Mouse (Mus musculus): Measurements from ENCODE around the gene Mif4gd. TPM values are rescaled to one million over a fixed set of nuclear protein-coding genes. Genes with fewer than 3 reads are reported as not detected.

Gene Mif4gd
- total and polyA plus RNA-seq, 3 experiments, result 143 to 177 (median 174) TPM

- Histone ChIP-seq H3K9me3 (replicated peaks; ENCODE audit: low read length) (no peaks in the 10 kb centered on the region), H3K79me2 (replicated peaks; ENCODE audit: control insufficient read depth, extremely low read depth, insufficient read depth, poor library complexity, severe bottlenecking) (peaks cover 43% of the 10 kb centered on the region), H3K4me1 (ENCODE audit: control insufficient read depth in 1 of 2, insufficient read depth in 2 of 2) (peaks cover 31 to 54% of the 10 kb centered on the region in 2 experiments), H3K4me2 (ENCODE audit: insufficient read depth, low read depth, poor library complexity, severe bottlenecking) (peak overlapping the region; percentile 58), H3K27ac (ENCODE audit: insufficient read depth, low read depth) (peak overlapping the region; percentile 65), H3K4me3 (replicated peaks in 1 of 3; ENCODE audit: low read depth in 2 of 3, low read length in 2 of 3, poor library complexity in 1 of 3) (peak overlapping the region; percentile 40 to 78 (median 58)), H3K9ac (ENCODE audit: insufficient read depth, low read depth) (peak overlapping the region; percentile 63), H3K36me3 (replicated peaks in 1 of 2; ENCODE audit: control insufficient read depth in 1 of 2, insufficient read depth in 1 of 2, low read length in 1 of 2) (peaks cover 17 to 26% of the 10 kb centered on the region in 2 experiments), H3K27me3 (replicated peaks) (no peaks in the 10 kb centered on the region)
- dilution Hi-C loops (cut with MboI; ENCODE audit: extremely low pct_ligation_motif_present, extremely low pct_unique_long_range_greater_than_20kb, low sequenced_read_pairs) (no loop called here), in situ Hi-C loops (cut with MboI; ENCODE audit: low pct_ligation_motif_present, low pct_unique_long_range_greater_than_20kb, low sequenced_read_pairs) (loop anchor here (25.0 kb wide), 1 partner anchor 784 kb away; the partner anchor contains the start of gene Rnf157)
- TF ChIP-seq MXI1 (IDR thresholded peaks at IDR 0.05; ENCODE audit: low read depth, low read length), result no peak
- TF ChIP-seq POLR2AphosphoS2 (IDR thresholded peaks at IDR 0.05; ENCODE audit: low read depth, low read length), result no peak
- no peak for TF ChIP-seq RAD21 (IDR thresholded peaks at IDR 0.05; ENCODE audit: low read depth, low read length)
- no peak for TF ChIP-seq CTCF (conservative IDR thresholded peaks at IDR 0.05 in 1 of 2, IDR thresholded peaks at IDR 0.05 in 1 of 2; ENCODE audit: low read depth in 2 of 2, low read length in 2 of 2)
- TF ChIP-seq CHD1 (IDR thresholded peaks at IDR 0.05; ENCODE audit: low read depth, low read length), result no peak
- no peak for TF ChIP-seq POLR2A (IDR thresholded peaks at IDR 0.05; ENCODE audit: low read depth, low read length)
- no peak for TF ChIP-seq SIN3A (IDR thresholded peaks at IDR 0.05; ENCODE audit: low read length)
- no peak for TF ChIP-seq HCFC1 (IDR thresholded peaks at IDR 0.05; ENCODE audit: low read depth, low read length)
- TF ChIP-seq MEF2A (IDR thresholded peaks at IDR 0.05; ENCODE audit: borderline replicate concordance, low read depth, low read length), result no peak
- no peak for TF ChIP-seq ZKSCAN1 (IDR thresholded peaks at IDR 0.05; ENCODE audit: borderline replicate concordance, low read depth, low read length)
- TF ChIP-seq MAFK (IDR thresholded peaks at IDR 0.05; ENCODE audit: insufficient replicate concordance, low read length), result no peak
- TF ChIP-seq JUN (IDR thresholded peaks at IDR 0.05; ENCODE audit: insufficient read depth, low read depth, low read length), result no peak
- no peak for TF ChIP-seq NRF1 (IDR thresholded peaks at IDR 0.05; ENCODE audit: low read depth, low read length)
- no peak for TF ChIP-seq CHD2 (IDR thresholded peaks at IDR 0.05; ENCODE audit: low read length)
- TF ChIP-seq NELFE (IDR thresholded peaks at IDR 0.05; ENCODE audit: low read depth, low read length), result no peak
- DNase-seq (ENCODE audit: extremely low read depth), result no peak
Observed at GRCm38 (mm10) chr11:115628465-115629101, 15.8 kb upstream of the Mif4gd start.

GRCm38 (mm10) chr11:115627705-115628464 lies 15.1 kb upstream of the Mif4gd start, which contains the start of gene Slc25a19:
TSS of gene Slc25a19 (minus strand) at chr11:115628295.
- DNase-seq (ENCODE audit: extremely low read depth), result peak; percentile 100
- in situ Hi-C loops (cut with MboI; ENCODE audit: low pct_ligation_motif_present, low pct_unique_long_range_greater_than_20kb, low sequenced_read_pairs) (loop anchor here (25.0 kb wide), 1 partner anchor 784 kb away; the partner anchor contains the start of gene Rnf157), dilution Hi-C loops (cut with MboI; ENCODE audit: extremely low pct_ligation_motif_present, extremely low pct_unique_long_range_greater_than_20kb, low sequenced_read_pairs) (no loop called here)
- Histone ChIP-seq H3K4me2 (ENCODE audit: insufficient read depth, low read depth, poor library complexity, severe bottlenecking) (peak within 1 kb of the TSS; percentile 87), H3K9ac (ENCODE audit: insufficient read depth, low read depth) (peak within 1 kb of the TSS; percentile 92), H3K9me3 (replicated peaks; ENCODE audit: low read length) (no peaks in the 10 kb centered on the region), H3K27ac (ENCODE audit: insufficient read depth, low read depth) (peak within 1 kb of the TSS; percentile 65), H3K4me3 (replicated peaks in 1 of 3; ENCODE audit: low read depth in 2 of 3, low read length in 2 of 3, poor library complexity in 1 of 3) (peak within 1 kb of the TSS; percentile 78 to 97 (median 80)), H3K4me1 (ENCODE audit: control insufficient read depth in 1 of 2, insufficient read depth in 2 of 2) (peaks cover 31 to 55% of the 10 kb centered on the region in 2 experiments), H3K36me3 (replicated peaks in 1 of 2; ENCODE audit: control insufficient read depth in 1 of 2, insufficient read depth in 1 of 2, low read length in 1 of 2) (peaks cover 24 to 33% of the 10 kb centered on the region in 2 experiments), H3K27me3 (replicated peaks) (no peaks in the 10 kb centered on the region), H3K79me2 (replicated peaks; ENCODE audit: control insufficient read depth, extremely low read depth, insufficient read depth, poor library complexity, severe bottlenecking) (peaks cover 50% of the 10 kb centered on the region)
- TF ChIP-seq NELFE (IDR thresholded peaks at IDR 0.05; ENCODE audit: low read depth, low read length) (peak; percentile 94), JUND (conservative IDR thresholded peaks at IDR 0.05; ENCODE audit: low read depth, low read length) (0 out of 2 replicates have a peak, but pooled peaks have one; percentile 46), POLR2AphosphoS2 (IDR thresholded peaks at IDR 0.05; ENCODE audit: low read depth, low read length) (peak; percentile 92), NRF1 (IDR thresholded peaks at IDR 0.05; ENCODE audit: low read depth, low read length) (peak; percentile 80), GABPA (IDR thresholded peaks at IDR 0.05; ENCODE audit: insufficient replicate concordance, low read depth, low read length) (peak; percentile 91; the same call in 1 of the 2 replicates), USF1 (IDR thresholded peaks at IDR 0.05; ENCODE audit: low read depth, low read length) (peak; percentile 27; the same call in 1 of the 2 replicates), POLR2A (IDR thresholded peaks at IDR 0.05; ENCODE audit: low read depth, low read length) (peak; percentile 99), UBTF (IDR thresholded peaks at IDR 0.05; ENCODE audit: low read depth, low read length) (0 out of 2 replicates have a peak, but pooled peaks have one; percentile 33), SIN3A (IDR thresholded peaks at IDR 0.05; ENCODE audit: low read length) (peak; percentile 97), EP300 (IDR thresholded peaks at IDR 0.05; ENCODE audit: low read length) (peak; percentile 52; the same call in 1 of the 2 replicates), MAZ (IDR thresholded peaks at IDR 0.05; ENCODE audit: low read depth, low read length) (peak; percentile 78), CHD1 (IDR thresholded peaks at IDR 0.05; ENCODE audit: low read depth, low read length) (no peak; the same call in 1 of the 2 replicates), MXI1 (IDR thresholded peaks at IDR 0.05; ENCODE audit: low read depth, low read length) (peak; percentile 95), CHD2 (IDR thresholded peaks at IDR 0.05; ENCODE audit: low read length) (peak; percentile 96), PAX5 (IDR thresholded peaks at IDR 0.05; ENCODE audit: low read length) (no peak), MAFK (IDR thresholded peaks at IDR 0.05; ENCODE audit: insufficient replicate concordance, low read length) (no peak), SMC3 (IDR thresholded peaks at IDR 0.05; ENCODE audit: low read depth, low read length) (no peak), RAD21 (IDR thresholded peaks at IDR 0.05; ENCODE audit: low read depth, low read length) (no peak; the same call in 1 of the 2 replicates), ETS1 (conservative IDR thresholded peaks at IDR 0.05; ENCODE audit: low read depth, low read length) (peak; percentile 47; the same call in 1 of the 2 replicates), JUN (IDR thresholded peaks at IDR 0.05; ENCODE audit: insufficient read depth, low read depth, low read length) (peak; percentile 15; the same call in 1 of the 2 replicates), BHLHE40 (IDR thresholded peaks at IDR 0.05; ENCODE audit: low read depth, low read length) (peak; percentile 69), MYC (IDR thresholded peaks at IDR 0.05; ENCODE audit: low read depth, low read length) (peak; percentile 90)

All from CH12.LX (cell line).